Mouse (Mus musculus): ENCODE data around the gene Dock1.

The Dock1 gene

GRCm38 (mm10) chr7:134695431-134695830, 25.0 kb downstream of the Dock1 start:
- DNase-seq (ENCODE audit: inconsistent ontology term) = no peak

GRCm38 (mm10) chr7:134696126-134696979, 25.9 kb downstream of the Dock1 start:
- DNase-seq (ENCODE audit: inconsistent ontology term) = no peak

- DNase-seq (ENCODE audit: inconsistent ontology term) = no peak
Measured at GRCm38 (mm10) chr7:134697479-134697878, 27.0 kb downstream of the Dock1 start.

GRCm38 (mm10) chr7:134698246-134698645, 27.8 kb downstream of the Dock1 start:
- no peak for DNase-seq (ENCODE audit: inconsistent ontology term)

- no peak for DNase-seq (ENCODE audit: inconsistent ontology term)
Measured at GRCm38 (mm10) chr7:134700001-134700400, 29.5 kb downstream of the Dock1 start.

- no peak for DNase-seq (ENCODE audit: inconsistent ontology term)
Measured at GRCm38 (mm10) chr7:134702481-134702880, 32.0 kb downstream of the Dock1 start.

DNA sequence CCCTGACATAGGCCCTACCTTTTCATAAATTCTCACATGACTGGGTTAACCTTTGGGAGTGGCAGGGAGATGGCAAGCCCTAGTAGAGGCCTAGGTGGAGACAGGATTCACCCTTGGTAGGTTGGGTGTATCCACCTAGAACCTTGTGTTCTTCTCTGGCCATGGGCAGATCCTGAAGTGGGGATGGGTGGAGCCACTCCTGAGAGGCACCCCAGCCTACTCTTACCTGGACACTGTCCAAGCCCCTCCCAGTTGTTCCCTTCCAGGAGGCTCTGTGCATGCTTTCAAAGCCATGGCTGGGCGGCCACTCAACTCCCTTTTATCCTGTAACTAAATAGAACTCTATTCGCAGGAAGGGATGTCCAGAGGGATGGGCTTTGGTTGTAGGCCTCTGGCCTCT, 33.2 kb downstream of the Dock1 start:
- no peak for DNase-seq (ENCODE audit: inconsistent ontology term)

- peak; percentile 77 for DNase-seq (ENCODE audit: inconsistent ontology term)
Measured at GRCm38 (mm10) chr7:134709226-134709853, 38.9 kb downstream of the Dock1 start.

GRCm38 (mm10) chr7:134711576-134711975, 41.1 kb downstream of the Dock1 start:
- no peak for DNase-seq (ENCODE audit: inconsistent ontology term)

DNA sequence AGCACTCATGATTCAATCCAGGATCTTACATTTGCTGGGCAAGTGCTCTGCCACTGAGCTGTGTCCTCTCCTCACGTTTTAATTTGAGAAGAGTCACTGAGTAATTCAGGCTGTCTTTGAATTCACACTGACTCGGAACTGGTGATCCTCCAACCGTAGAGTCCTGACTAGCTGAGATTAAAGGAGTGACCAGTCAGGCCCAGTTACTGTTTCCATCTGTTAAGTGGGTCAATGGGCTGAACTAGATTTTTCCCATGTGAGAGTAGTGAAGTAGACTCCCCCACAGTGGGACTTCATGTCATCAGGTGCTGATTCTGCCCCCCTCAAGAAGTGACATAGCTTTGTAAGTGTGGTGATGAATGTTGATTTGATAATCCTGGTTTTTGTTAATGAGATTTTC, 49.0 kb downstream of the Dock1 start:
- no peak for DNase-seq (ENCODE audit: inconsistent ontology term)

DNA sequence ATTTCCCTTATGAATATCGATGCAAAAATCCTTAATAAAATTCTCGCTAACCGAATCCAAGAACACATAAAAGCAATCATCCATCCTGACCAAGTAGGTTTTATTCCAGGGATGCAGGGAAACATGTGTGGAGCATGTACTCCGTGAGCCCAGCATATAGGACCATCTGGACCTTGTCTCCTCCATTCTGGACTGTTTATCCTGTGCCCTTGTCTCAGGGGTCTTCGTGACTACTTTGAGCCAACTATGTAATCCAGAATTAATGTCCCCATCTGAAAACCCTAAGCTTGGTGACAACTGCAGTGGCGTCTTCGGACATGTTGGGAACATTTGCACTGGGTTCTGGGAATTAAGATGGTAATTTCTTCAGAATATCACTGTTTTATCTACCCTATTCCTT, 51.9 kb downstream of the Dock1 start:
- no peak for DNase-seq (ENCODE audit: inconsistent ontology term)

DNA sequence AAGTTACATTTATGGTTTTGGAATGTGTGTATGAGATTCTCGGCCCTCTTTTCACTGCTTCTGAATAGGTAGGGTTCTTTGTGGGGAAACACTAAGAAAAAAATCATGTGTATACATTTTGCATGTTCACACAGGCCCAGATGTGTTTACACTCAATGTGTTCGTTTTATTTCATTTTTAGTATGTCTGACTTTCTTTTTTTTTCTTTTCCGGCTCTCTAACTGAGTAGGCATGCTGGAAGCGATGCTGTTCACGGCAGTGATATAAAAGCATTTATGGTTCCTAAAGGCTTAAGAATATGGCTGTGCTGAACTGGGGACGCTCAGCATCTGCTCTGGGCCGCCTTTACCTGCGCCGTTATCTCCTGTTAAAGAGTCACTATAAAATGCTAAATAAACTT, 52.5 kb downstream of the Dock1 start:
- DNase-seq (ENCODE audit: inconsistent ontology term) = no peak

DNA sequence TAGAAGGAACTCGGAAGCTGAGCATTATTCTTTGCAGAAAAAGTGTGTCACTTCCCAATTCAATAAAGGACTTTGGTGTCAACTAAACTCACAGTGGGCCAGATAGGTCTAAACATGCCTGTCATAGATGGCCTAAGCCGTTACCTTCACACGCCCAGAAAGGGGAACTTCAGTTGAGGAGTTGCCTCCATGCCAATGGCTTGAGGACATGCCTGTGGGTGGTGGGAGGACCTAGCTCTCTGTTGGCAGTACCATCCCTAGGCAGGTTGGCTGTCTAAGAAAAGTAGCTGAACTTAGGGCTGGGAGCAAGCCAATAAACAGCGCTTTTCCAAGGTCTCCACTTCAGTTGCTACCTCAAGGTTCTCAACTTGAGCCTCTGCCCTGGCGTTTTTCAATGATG, 53.1 kb downstream of the Dock1 start:
- no peak for DNase-seq (ENCODE audit: inconsistent ontology term)

DNA sequence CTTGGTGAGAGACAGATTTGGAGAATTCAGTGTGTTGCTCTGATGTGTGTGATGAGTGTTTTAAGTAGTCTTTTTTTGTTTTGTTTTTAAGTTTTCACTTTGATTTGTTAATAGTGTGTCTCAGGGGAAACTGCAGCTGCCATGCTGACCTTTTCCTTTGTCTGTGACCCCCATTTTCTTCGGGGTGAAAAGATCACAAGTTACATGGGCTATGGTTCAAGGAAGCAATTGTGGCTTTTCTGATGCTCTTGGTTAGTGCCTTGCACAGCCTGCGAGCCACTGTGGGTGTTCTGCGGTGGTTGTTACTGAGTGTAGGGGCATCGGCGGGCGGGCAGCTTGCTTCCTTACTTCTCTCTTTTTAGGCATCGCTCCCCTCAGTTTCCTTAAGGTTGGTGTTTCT, 54.4 kb downstream of the Dock1 start:
- no peak for DNase-seq (ENCODE audit: inconsistent ontology term)

DNA sequence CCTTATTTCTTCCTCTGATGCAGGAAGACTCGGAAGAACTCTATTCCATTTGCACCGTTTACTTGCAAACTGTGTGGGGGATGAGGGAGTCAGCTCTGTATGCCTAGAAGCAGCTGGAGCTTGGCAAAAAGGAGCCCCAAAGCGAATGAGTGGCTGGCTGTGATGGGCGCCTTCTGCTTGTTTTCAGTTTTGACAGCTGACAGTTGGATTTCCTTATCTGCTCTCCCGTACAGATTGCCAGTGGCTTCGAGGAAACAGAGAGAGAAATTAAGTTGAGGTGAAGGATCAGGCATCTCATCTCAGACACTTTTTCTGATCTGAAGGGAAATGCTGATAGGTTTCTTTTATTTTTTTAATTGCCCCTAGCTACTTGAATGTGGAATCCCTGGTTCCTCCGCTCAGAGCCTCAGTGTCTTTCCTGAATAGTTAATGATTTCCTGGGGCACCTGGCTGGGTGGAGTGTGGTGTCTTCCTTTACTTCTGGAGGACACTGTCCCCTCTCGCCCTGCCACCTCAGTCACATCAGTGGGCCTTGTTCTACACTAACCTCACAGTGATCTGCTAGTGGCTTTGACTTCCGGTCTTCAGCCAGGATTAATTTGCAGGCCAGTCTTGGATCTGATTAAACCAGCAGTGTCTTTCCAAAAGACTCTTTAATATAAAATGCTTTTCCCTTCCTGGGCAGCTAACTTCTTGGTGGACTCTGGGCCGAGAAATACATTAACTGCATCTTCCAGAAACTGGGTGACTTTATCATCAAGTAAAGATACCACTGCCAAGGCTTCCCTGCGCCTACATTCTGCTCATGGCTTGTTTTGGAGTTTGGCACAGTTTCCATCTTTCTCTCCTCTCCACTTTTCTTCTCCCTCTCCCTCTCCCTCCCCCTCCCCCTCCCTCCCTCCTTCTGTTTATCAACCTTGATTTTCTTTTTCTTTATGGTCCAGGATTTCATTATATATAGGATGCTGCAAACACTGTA, 55.4 kb downstream of the Dock1 start:
- DNase-seq (ENCODE audit: inconsistent ontology term) = no peak

GRCm38 (mm10) chr7:134726530-134727258, 56.2 kb downstream of the Dock1 start:
- no peak for DNase-seq (ENCODE audit: inconsistent ontology term)

GRCm38 (mm10) chr7:134729348-134729747, 58.9 kb downstream of the Dock1 start:
- no peak for DNase-seq (ENCODE audit: inconsistent ontology term)

DNA sequence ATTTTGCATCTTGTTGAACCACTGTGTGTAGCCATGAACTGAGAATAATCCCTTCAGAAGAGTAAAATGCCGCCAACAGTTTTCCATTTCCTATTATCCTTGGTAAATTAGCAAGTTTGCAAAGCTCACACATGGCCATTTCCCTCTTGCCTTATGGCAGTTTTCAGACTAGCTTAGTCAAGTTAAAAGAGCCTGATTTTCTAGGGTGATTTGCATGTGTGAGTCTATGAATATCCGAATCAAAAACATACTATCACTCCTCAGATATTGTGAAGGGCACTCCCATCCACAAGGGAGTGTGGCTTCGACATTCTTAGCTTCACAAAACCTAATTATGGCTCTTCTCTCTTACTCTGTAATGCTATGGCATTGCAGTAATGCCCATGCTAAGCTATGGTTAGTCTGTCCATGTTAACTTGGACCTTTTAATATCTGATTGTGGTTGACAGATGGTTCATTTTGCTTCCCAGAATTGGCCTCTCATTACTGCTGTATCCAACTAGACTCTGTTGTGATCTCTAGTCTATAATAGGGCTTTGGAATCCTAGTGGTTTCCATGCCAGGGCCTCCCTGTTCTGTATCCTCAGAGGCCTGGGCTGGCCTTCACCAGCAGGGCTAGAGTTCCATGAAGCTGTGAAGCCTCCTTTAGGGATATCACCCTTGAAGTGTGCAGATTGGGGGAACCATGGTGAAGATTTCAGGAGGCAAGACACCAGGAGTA, 60.1 kb downstream of the Dock1 start:
- no peak for DNase-seq (ENCODE audit: inconsistent ontology term)

GRCm38 (mm10) chr7:134747059-134747458, 76.6 kb downstream of the Dock1 start:
- no peak for DNase-seq (ENCODE audit: inconsistent ontology term)

GRCm38 (mm10) chr7:134748376-134748775, 77.9 kb downstream of the Dock1 start:
- no peak for DNase-seq (ENCODE audit: inconsistent ontology term)

DNA sequence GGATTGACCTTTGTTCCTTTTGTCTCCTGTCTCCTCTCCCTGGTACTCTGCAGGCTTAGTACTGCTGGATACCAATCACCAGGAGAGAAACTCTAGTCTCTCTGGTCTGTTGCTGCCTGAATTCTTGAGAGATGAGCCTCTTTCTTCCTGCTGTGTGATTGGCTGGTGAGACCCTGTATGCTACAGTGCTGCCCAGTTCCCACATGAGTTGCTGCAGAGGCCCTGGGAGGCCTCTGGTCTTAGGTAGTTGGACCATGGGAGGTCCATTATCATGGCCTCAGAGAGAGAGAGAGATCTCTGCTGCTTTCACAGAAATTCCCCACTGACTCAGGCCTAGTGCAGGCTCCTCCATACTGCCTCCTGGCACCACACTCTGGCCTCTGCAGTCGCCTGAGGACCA, 79.2 kb downstream of the Dock1 start:
- no peak for DNase-seq (ENCODE audit: inconsistent ontology term)
